Mouse (Mus musculus) stomach, embryonic 15.5 days (tissue): ENCODE measurements around the gene Gm28778. TPM values are rescaled to one million over a fixed set of nuclear protein-coding genes. Genes with fewer than 3 reads are reported as not detected.
"Not testable (repeated sequence)": the region's sequence is repeated elsewhere in the genome, so short reads cannot be mapped to it uniquely, and the experiment has no call there.

ENCODE experiments used
- ATAC-seq: fragments of 200-750 bp; cut with Nextera tagmentation; 2 replicates; pipeline ENCODE4 v1.8.0; 2017; ENCODE audit warnings: low read depth, moderate number of reproducible peaks, moderate TSS enrichment; ENCODE audit not compliant: insufficient read depth, low FRiP score
- H3K27ac ChIP-seq: fragments of 300-500 bp; sonication (generic); 2 replicates; pipeline ENCODE4 v1.5.1; 2015; ENCODE audit warnings: mild to moderate bottlenecking, inconsistent platforms
- H3K27me3 ChIP-seq: fragments of 300-500 bp; sonication (generic); replicated peaks from 2 replicates; pipeline ENCODE4 v1.6.1; 2015; ENCODE audit warnings: inconsistent platforms
- H3K36me3 ChIP-seq: fragments of 300-500 bp; sonication (generic); 2 replicates; pipeline ENCODE4 v1.6.1; 2015; ENCODE audit warnings: inconsistent platforms
- H3K4me1 ChIP-seq: fragments of 300-500 bp; sonication (generic); 2 replicates; pipeline ENCODE4 v1.6.1; 2015; ENCODE audit warnings: inconsistent platforms
- H3K4me2 ChIP-seq: fragments of 300-500 bp; sonication (generic); 2 replicates; pipeline ENCODE4 v1.6.1; 2015; ENCODE audit warnings: mild to moderate bottlenecking, inconsistent platforms
- H3K4me3 ChIP-seq: fragments of 300-500 bp; sonication (generic); replicated peaks from 2 replicates; pipeline ENCODE4 v1.5.1; 2015; ENCODE audit warnings: inconsistent platforms
- H3K9ac ChIP-seq: fragments of 300-500 bp; sonication (generic); 2 replicates; pipeline ENCODE4 v1.6.1; 2015; ENCODE audit warnings: inconsistent platforms
- H3K9me3 ChIP-seq: fragments of 300-500 bp; sonication (generic); 2 replicates; pipeline ENCODE4 v1.6.1; 2016; ENCODE audit warnings: inconsistent platforms
- WGBS: fragments of 180-500 bp; shearing (Covaris S2); methylation state at CpG from one replicate; pipeline ENCODE4 v1.1.7; 2015; 5-methylcytosine and 5-hydroxymethylcytosine counted together
- polyA plus RNA-seq: library from polyadenylated mRNA; unstranded; fragments of >200 nt; fragmentation: Nextera tagmentation; extraction: Ambion mirVana; gene quantifications from 2 replicates; pipeline ENCODE4 v1.2.1, GENCODE M21; 2015

Gm28778 gene
- polyA plus RNA-seq, 1 experiment from 2014 or later: not detected

GRCm38 (mm10) chr1:53333527-53333926 is 36.6 kb downstream of the Gm28778 start:
- not testable (repeated sequence) for H3K9ac ChIP-seq, H3K36me3 ChIP-seq, H3K4me3 ChIP-seq, H3K4me2 ChIP-seq, ATAC-seq, H3K27me3 ChIP-seq, H3K4me1 ChIP-seq, H3K27ac ChIP-seq, H3K9me3 ChIP-seq
- WGBS: 60% methylated on average over 5 of the region's 5 CpGs

- H3K9me3 ChIP-seq: no peaks in the 10 kb centered on the region
- H3K4me3 ChIP-seq: no peak overlapping the region
- no peak overlapping the region for H3K27ac ChIP-seq
- H3K4me1 ChIP-seq: no peaks in the 10 kb centered on the region
- H3K9ac ChIP-seq: no peak overlapping the region
- no peak overlapping the region for H3K4me2 ChIP-seq
- ATAC-seq: no peak
- no peaks in the 10 kb centered on the region for H3K36me3 ChIP-seq
- no peaks in the 10 kb centered on the region for H3K27me3 ChIP-seq
Measured at GRCm38 (mm10) chr1:53335465-53335864, 38.6 kb downstream of the Gm28778 start.

- H3K4me2 ChIP-seq, H3K36me3 ChIP-seq, H3K27me3 ChIP-seq, H3K9ac ChIP-seq, H3K27ac ChIP-seq, H3K4me3 ChIP-seq, ATAC-seq, H3K4me1 ChIP-seq, H3K9me3 ChIP-seq: not testable (repeated sequence)
- 72% methylated on average over 2 of the region's 2 CpGs for WGBS
Measured at GRCm38 (mm10) chr1:53337403-53337802, 40.5 kb downstream of the Gm28778 start.

- H3K4me1 ChIP-seq: no peaks in the 10 kb centered on the region
- WGBS: 95% methylated on average over 2 of the region's 2 CpGs
Measured at GRCm38 (mm10) chr1:53341071-53341470, 44.2 kb downstream of the Gm28778 start.

GRCm38 (mm10) chr1:53352327-53353261 is 55.7 kb downstream of the Gm28778 start, which contains the start of the genes Asdurf, Gm28551 and Asnsd1:
Gene Asdurf (minus strand): TSS chr1:53352619.
Gene Gm28551 (minus strand): TSS chr1:53352667.
Gene Asnsd1 (minus strand): TSS chr1:53352752.
- no peaks in the 10 kb centered on the region for H3K4me1 ChIP-seq
- H3K4me3 ChIP-seq: peak within 1 kb of the TSS; percentile 92
- H3K36me3 ChIP-seq: peaks cover 4% of the 10 kb centered on the region
- no peaks in the 10 kb centered on the region for H3K27me3 ChIP-seq
- H3K27ac ChIP-seq: peak within 1 kb of the TSS; percentile 82
- WGBS: under 1% methylated on average over 44 of the region's 44 CpGs
- peak within 1 kb of the TSS; percentile 94 for H3K9ac ChIP-seq
- H3K9me3 ChIP-seq: no peaks in the 10 kb centered on the region
- H3K4me2 ChIP-seq: peak within 1 kb of the TSS; percentile 56
- peak; percentile 100 for ATAC-seq

More at GRCm38 (mm10) chr1:53341071-53341470, 44.2 kb downstream of the Gm28778 start:
- Histone ChIP-seq H3K4me2 (no peak overlapping the region), H3K36me3 (peaks cover 17% of the 10 kb centered on the region), H3K4me3 (no peak overlapping the region), H3K9me3 (no peaks in the 10 kb centered on the region), H3K27ac (no peak overlapping the region), H3K27me3 (no peaks in the 10 kb centered on the region), H3K9ac (no peak overlapping the region)
- ATAC-seq: no peak

- no peaks in the 10 kb centered on the region for H3K27me3 ChIP-seq
- no peak overlapping the region for H3K4me2 ChIP-seq
- H3K4me3 ChIP-seq: no peak overlapping the region
- no peak overlapping the region for H3K9ac ChIP-seq
- no peaks in the 10 kb centered on the region for H3K4me1 ChIP-seq
- no peaks in the 10 kb centered on the region for H3K36me3 ChIP-seq
- no peaks in the 10 kb centered on the region for H3K9me3 ChIP-seq
- ATAC-seq: no peak
- no peak overlapping the region for H3K27ac ChIP-seq
Measured at GRCm38 (mm10) chr1:53358988-53359387, 62.1 kb downstream of the Gm28778 start.

Other genes with a start within 250 kb of the Gm28778 start
- gene Mstn, start 235.5 kb upstream of the Gm28778 start, polyA plus RNA-seq: 0.06 and 0.45 TPM in 2 replicates
- gene 1700019A02Rik, start 109.5 kb upstream of the Gm28778 start, polyA plus RNA-seq: not detected in 2 replicates
- gene Pms1, start 93 bp upstream of the Gm28778 start, polyA plus RNA-seq: 13.3 and 15.8 TPM in 2 replicates
- 45.4 and 48.4 TPM in 2 replicates for gene Ormdl1, start within 50 bp of the Gm28778 start, polyA plus RNA-seq
- 22.0 and 24.1 TPM in 2 replicates for gene Osgepl1, start 16.5 kb downstream of the Gm28778 start, polyA plus RNA-seq
- gene Asdurf, start 55.5 kb downstream of the Gm28778 start, polyA plus RNA-seq: 1.5 and 8.3 TPM in 2 replicates
- 0.64 and 0.73 TPM in 2 replicates for gene Gm28551, start 55.6 kb downstream of the Gm28778 start, polyA plus RNA-seq
- gene Asnsd1, start 55.6 kb downstream of the Gm28778 start, polyA plus RNA-seq: 70.2 and 70.3 TPM in 2 replicates